Mouse (Mus musculus) lung, embryonic 15.5 days (tissue): ENCODE results near the gene Sult1a1. TPM values are rescaled to one million over a fixed set of nuclear protein-coding genes. Genes with fewer than 3 reads are reported as not detected.
"Not testable (repeated sequence)": the region's sequence is repeated elsewhere in the genome, so short reads cannot be mapped to it uniquely, and the experiment has no call there.

ENCODE experiments used
- ATAC-seq: fragments of 200-750 bp; cut with Nextera tagmentation; 2 replicates; pipeline ENCODE4 v1.8.0; 2017; ENCODE audit warnings: moderate number of reproducible peaks, borderline replicate concordance; ENCODE audit not compliant: low FRiP score, low TSS enrichment; ENCODE audit errors: extremely low read depth
- H3K27ac ChIP-seq: fragments of 300-500 bp; sonication (generic); 2 replicates; pipeline ENCODE4 v1.5.1; 2015; ENCODE audit warnings: moderate library complexity, mild to moderate bottlenecking, inconsistent platforms
- H3K27me3 ChIP-seq: fragments of 300-500 bp; sonication (generic); 2 replicates; pipeline ENCODE4 v1.6.1; 2015; ENCODE audit warnings: inconsistent platforms
- H3K36me3 ChIP-seq: fragments of 300-500 bp; sonication (generic); 2 replicates; pipeline ENCODE4 v1.6.1; 2015; ENCODE audit warnings: inconsistent platforms
- H3K4me1 ChIP-seq: fragments of 300-500 bp; sonication (generic); 2 replicates; pipeline ENCODE4 v1.6.1; 2015; ENCODE audit warnings: inconsistent platforms
- H3K4me2 ChIP-seq: fragments of 300-500 bp; sonication (generic); 2 replicates; pipeline ENCODE4 v1.6.1; 2015; ENCODE audit warnings: inconsistent platforms, mild to moderate bottlenecking, moderate library complexity
- H3K4me3 ChIP-seq: fragments of 300-500 bp; sonication (generic); 2 replicates; pipeline ENCODE4 v1.5.1; 2015; ENCODE audit warnings: mild to moderate bottlenecking, inconsistent platforms
- H3K9ac ChIP-seq: fragments of 300-500 bp; sonication (generic); 2 replicates; pipeline ENCODE4 v1.6.1; 2015; ENCODE audit warnings: inconsistent platforms
- H3K9me3 ChIP-seq: fragments of 300-500 bp; sonication (generic); 2 replicates; pipeline ENCODE4 v1.6.1; 2016; ENCODE audit warnings: inconsistent platforms
- WGBS: fragments of 180-500 bp; shearing (Covaris S2); methylation state at CpG from one replicate; pipeline ENCODE4 v1.1.7; 2015; 5-methylcytosine and 5-hydroxymethylcytosine counted together
- polyA plus RNA-seq: library from polyadenylated mRNA; unstranded; fragments of >200 nt; fragmentation: Nextera tagmentation; extraction: Ambion mirVana; gene quantifications from 2 replicates; pipeline ENCODE4 v1.2.1, GENCODE M21; 2015

Sult1a1 gene
- polyA plus RNA-seq, 1 experiment from 2014 or later = 6.8 TPM

- Histone ChIP-seq H3K4me1 (peaks cover 28% of the 10 kb centered on the region), H3K27me3 (no peaks in the 10 kb centered on the region), H3K27ac (peak within 1 kb of the TSS; percentile 99), H3K9ac (peak within 1 kb of the TSS; percentile 97), H3K36me3 (peaks cover 20% of the 10 kb centered on the region; the same call in 1 of the 2 replicates), H3K9me3 (no peaks in the 10 kb centered on the region), H3K4me2 (peak within 1 kb of the TSS; percentile 93), H3K4me3 (peak within 1 kb of the TSS; percentile 87)
- peak; percentile 97 for ATAC-seq
- under 1% methylated on average over 40 of the region's 40 CpGs for WGBS
These were observed 19.5 kb upstream of the Sult1a1 start, which contains the start of gene Slx1b for GRCm38 (mm10) chr7:126695631-126696207. Slx1b (minus strand) TSS chr7:126695784.

- H3K36me3 ChIP-seq = peaks cover 21% of the 10 kb centered on the region; the same call in 1 of the 2 replicates
- under 1% methylated on average over 31 of the region's 31 CpGs for WGBS
- H3K9me3 ChIP-seq = no peaks in the 10 kb centered on the region
- no peaks in the 10 kb centered on the region for H3K27me3 ChIP-seq
- peak within 1 kb of the TSS; percentile 87 for H3K4me3 ChIP-seq
- peak within 1 kb of the TSS; percentile 99 for H3K27ac ChIP-seq
- peak within 1 kb of the TSS; percentile 97 for H3K9ac ChIP-seq
- H3K4me1 ChIP-seq = peaks cover 28% of the 10 kb centered on the region
- H3K4me2 ChIP-seq = peak within 1 kb of the TSS; percentile 93
- peak; percentile 74 for ATAC-seq
These were observed 19.0 kb upstream of the Sult1a1 start, which contains the start of gene Bola2 for GRCm38 (mm10) chr7:126695210-126695611. Bola2 (plus strand) TSS chr7:126695401.

GRCm38 (mm10) chr7:126694441-126695051, 18.3 kb upstream of the Sult1a1 start:
- WGBS = 33% methylated on average over 10 of the region's 10 CpGs
- H3K9ac ChIP-seq = peak overlapping the region; percentile 97
- H3K4me2 ChIP-seq = peak overlapping the region; percentile 93
- no peak overlapping the region; the same call in 1 of the 2 replicates for H3K27ac ChIP-seq
- no peaks in the 10 kb centered on the region for H3K9me3 ChIP-seq
- peak overlapping the region; percentile 87 for H3K4me3 ChIP-seq
- H3K27me3 ChIP-seq = no peaks in the 10 kb centered on the region
- no peak for ATAC-seq
- peaks cover 28% of the 10 kb centered on the region for H3K4me1 ChIP-seq
- peaks cover 21% of the 10 kb centered on the region; the same call in 1 of the 2 replicates for H3K36me3 ChIP-seq

GRCm38 (mm10) chr7:126693781-126694180, 17.5 kb upstream of the Sult1a1 start:
- Histone ChIP-seq H3K4me2 (no peak overlapping the region), H3K27me3 (no peaks in the 10 kb centered on the region), H3K27ac (no peak overlapping the region), H3K36me3 (peaks cover 19% of the 10 kb centered on the region; the same call in 1 of the 2 replicates), H3K9me3 (no peaks in the 10 kb centered on the region), H3K4me1 (peaks cover 28% of the 10 kb centered on the region), H3K9ac (no peak overlapping the region), H3K4me3 (no peak overlapping the region)
- no peak for ATAC-seq
- WGBS = 74% methylated on average over 7 of the region's 7 CpGs

- Histone ChIP-seq H3K27ac (no peak overlapping the region), H3K9ac (no peak overlapping the region), H3K4me3 (no peak overlapping the region), H3K4me1 (peaks cover 28% of the 10 kb centered on the region), H3K4me2 (no peak overlapping the region), H3K9me3 (no peaks in the 10 kb centered on the region), H3K36me3 (peaks cover 18% of the 10 kb centered on the region; the same call in 1 of the 2 replicates), H3K27me3 (no peaks in the 10 kb centered on the region)
- WGBS = 26% methylated on average over 3 of the region's 3 CpGs
- ATAC-seq = no peak
These were observed 17.0 kb upstream of the Sult1a1 start for GRCm38 (mm10) chr7:126693256-126693655.

- Histone ChIP-seq H3K4me3 (no peak overlapping the region), H3K27me3 (no peaks in the 10 kb centered on the region), H3K4me1 (peaks cover 28% of the 10 kb centered on the region), H3K4me2 (no peak overlapping the region), H3K36me3 (peaks cover 18% of the 10 kb centered on the region; the same call in 1 of the 2 replicates), H3K9me3 (no peaks in the 10 kb centered on the region), H3K27ac (no peak overlapping the region), H3K9ac (no peak overlapping the region)
- 95% methylated on average over 26 of the region's 26 CpGs for WGBS
- no peak for ATAC-seq
These were observed 16.2 kb upstream of the Sult1a1 start for GRCm38 (mm10) chr7:126692426-126692825.

- ATAC-seq = no peak
- peaks cover 18% of the 10 kb centered on the region; the same call in 1 of the 2 replicates for H3K36me3 ChIP-seq
- 75% methylated on average over 5 of the region's 5 CpGs for WGBS
- no peak overlapping the region for H3K27ac ChIP-seq
- H3K9me3 ChIP-seq = no peaks in the 10 kb centered on the region
- no peak overlapping the region for H3K4me2 ChIP-seq
- no peak overlapping the region for H3K4me3 ChIP-seq
- no peaks in the 10 kb centered on the region for H3K27me3 ChIP-seq
- H3K4me1 ChIP-seq = peaks cover 21% of the 10 kb centered on the region
- no peak overlapping the region for H3K9ac ChIP-seq
These were observed 15.4 kb upstream of the Sult1a1 start for GRCm38 (mm10) chr7:126691676-126692075.

- Histone ChIP-seq H3K4me3 (no peak overlapping the region), H3K36me3 (peaks cover 18% of the 10 kb centered on the region; the same call in 1 of the 2 replicates), H3K9me3 (no peaks in the 10 kb centered on the region), H3K27me3 (no peaks in the 10 kb centered on the region), H3K27ac (no peak overlapping the region), H3K4me1 (peaks cover 17% of the 10 kb centered on the region), H3K9ac (no peak overlapping the region), H3K4me2 (no peak overlapping the region)
- ATAC-seq = no peak
- WGBS = 87% methylated on average over 3 of the region's 3 CpGs
These were observed 14.5 kb upstream of the Sult1a1 start for GRCm38 (mm10) chr7:126690737-126691136.

GRCm38 (mm10) chr7:126689021-126689420, 12.8 kb upstream of the Sult1a1 start:
- ATAC-seq = no peak
- no peak overlapping the region for H3K4me3 ChIP-seq

GRCm38 (mm10) chr7:126688156-126688555, 11.9 kb upstream of the Sult1a1 start:
- ATAC-seq, H3K4me3 ChIP-seq, H3K9me3 ChIP-seq, H3K4me2 ChIP-seq, H3K27ac ChIP-seq, H3K27me3 ChIP-seq, H3K4me1 ChIP-seq, H3K9ac ChIP-seq: not testable (repeated sequence)
- H3K36me3 ChIP-seq = peaks cover 18% of the 10 kb centered on the region; the same call in 1 of the 2 replicates
- 69% methylated on average over 4 of the region's 4 CpGs for WGBS

More at GRCm38 (mm10) chr7:126689021-126689420, 12.8 kb upstream of the Sult1a1 start:
- H3K9me3 ChIP-seq = no peaks in the 10 kb centered on the region
- no peak overlapping the region for H3K4me2 ChIP-seq
- H3K4me1 ChIP-seq = peaks cover 9% of the 10 kb centered on the region; the same call in 1 of the 2 replicates
- no peak overlapping the region for H3K27ac ChIP-seq
- H3K9ac ChIP-seq = no peak overlapping the region
- H3K36me3 ChIP-seq = peaks cover 18% of the 10 kb centered on the region; the same call in 1 of the 2 replicates
- H3K27me3 ChIP-seq = no peaks in the 10 kb centered on the region
- WGBS = 72% methylated on average over 3 of the region's 3 CpGs

- Histone ChIP-seq H3K4me3 (no peak overlapping the region), H3K27me3 (no peaks in the 10 kb centered on the region), H3K27ac (no peak overlapping the region), H3K4me2 (no peak overlapping the region), H3K9me3 (no peaks in the 10 kb centered on the region), H3K4me1 (0 out of 2 replicates have a peak, but pooled peaks cover 1% of the 10 kb centered on the region), H3K9ac (no peak overlapping the region), H3K36me3 (no peaks in the 10 kb centered on the region)
- no peak for ATAC-seq
- WGBS = 90% methylated on average over 5 of the region's 5 CpGs
These were observed 5.0 kb upstream of the Sult1a1 start for GRCm38 (mm10) chr7:126681221-126681620.

- Histone ChIP-seq H3K36me3 (no peaks in the 10 kb centered on the region), H3K4me3 (no peak overlapping the region), H3K4me1 (peaks cover 4% of the 10 kb centered on the region; the same call in 1 of the 2 replicates), H3K27me3 (no peaks in the 10 kb centered on the region), H3K9me3 (no peaks in the 10 kb centered on the region), H3K9ac (no peak overlapping the region), H3K27ac (no peak overlapping the region), H3K4me2 (no peak overlapping the region)
- WGBS = 84% methylated on average over 5 of the region's 5 CpGs
- no peak for ATAC-seq
These were observed 3.5 kb upstream of the Sult1a1 start for GRCm38 (mm10) chr7:126679683-126680082.
